Mouse (Mus musculus) cerebellum, adult 2 months (tissue): ENCODE measurements at regions not wholly inside any gene's neighbourhood (a gene's known extent, or its start where the extent isn't known, plus 50 kb on each side); places are given as distances from the start of the nearest gene placed in this dataset.
"Not testable (repeated sequence)": the region's sequence is repeated elsewhere in the genome, so short reads cannot be mapped to it uniquely, and the experiment has no call there.

Source experiments
- DNase-seq, 2 experiments: peaks; one replicate each; pipeline ENCODE4 v3.0.0; 2021
- H3K27ac ChIP-seq: fragments of 200-500 bp; 2 replicates; pipeline ENCODE4 v1.5.1; 2012; ENCODE audit warnings: low read length, control low read depth, inconsistent platforms; ENCODE audit not compliant: insufficient read depth
- H3K27me3 ChIP-seq: fragments of 200-500 bp; 2 replicates; pipeline ENCODE4 v1.6.1; 2012; ENCODE audit warnings: inconsistent platforms, mild to moderate bottlenecking, low read length, moderate library complexity; ENCODE audit not compliant: control insufficient read depth, insufficient read depth
- H3K4me1 ChIP-seq: fragments of 200-500 bp; 2 replicates; pipeline ENCODE4 v1.6.1; 2011; ENCODE audit warnings: low read length; ENCODE audit not compliant: control insufficient read depth, insufficient read depth
- H3K4me3 ChIP-seq: fragments of 200-500 bp; replicated peaks from 2 replicates; pipeline ENCODE3; 2011; ENCODE audit warnings: mild to moderate bottlenecking, low read depth, low read length, control low read depth; ENCODE audit not compliant: insufficient read depth
- CTCF ChIP-seq: fragments of 200-500 bp; IDR thresholded peaks from 2 replicates; pipeline ENCODE4 v1.5.1; 2011; ENCODE audit warnings: low read depth, mild to moderate bottlenecking, control low read depth, low read length, moderate library complexity, borderline replicate concordance; ENCODE audit not compliant: insufficient read depth
- POLR2A ChIP-seq: fragments of 200-500 bp; IDR thresholded peaks from 2 replicates; pipeline ENCODE4 v1.6.1; 2011; ENCODE audit warnings: low read length, control low read depth, borderline replicate concordance; ENCODE audit not compliant: insufficient read depth
- WGBS: fragments of 180-500 bp; shearing (Covaris S2); methylation state at CpG from one replicate; pipeline ENCODE4 v1.1.7; 2018; 5-methylcytosine and 5-hydroxymethylcytosine counted together

GRCm38 (mm10) chr7:138719115-138719514 is 126.8 kb upstream of the Ppp2r2d start:
- no peak for DNase-seq
- H3K4me1 ChIP-seq = no peaks in the 10 kb centered on the region
- no peak overlapping the region for H3K4me3 ChIP-seq
- TF ChIP-seq POLR2A (no peak), CTCF (no peak)
- WGBS = 57% methylated on average over 3 of the region's 3 CpGs
- no peaks in the 10 kb centered on the region for H3K27me3 ChIP-seq
- H3K27ac ChIP-seq = no peak overlapping the region

GRCm38 (mm10) chr7:138714731-138715130 is 131.1 kb upstream of the Ppp2r2d start:
- no peak overlapping the region for H3K4me3 ChIP-seq
- WGBS = 30% methylated on average over 1 of the region's 1 CpGs
- no peak for TF ChIP-seq CTCF
- no peak for TF ChIP-seq POLR2A
- no peak for DNase-seq
- H3K27me3 ChIP-seq = no peaks in the 10 kb centered on the region
- H3K27ac ChIP-seq = no peak overlapping the region
- H3K4me1 ChIP-seq = no peaks in the 10 kb centered on the region

DNA sequence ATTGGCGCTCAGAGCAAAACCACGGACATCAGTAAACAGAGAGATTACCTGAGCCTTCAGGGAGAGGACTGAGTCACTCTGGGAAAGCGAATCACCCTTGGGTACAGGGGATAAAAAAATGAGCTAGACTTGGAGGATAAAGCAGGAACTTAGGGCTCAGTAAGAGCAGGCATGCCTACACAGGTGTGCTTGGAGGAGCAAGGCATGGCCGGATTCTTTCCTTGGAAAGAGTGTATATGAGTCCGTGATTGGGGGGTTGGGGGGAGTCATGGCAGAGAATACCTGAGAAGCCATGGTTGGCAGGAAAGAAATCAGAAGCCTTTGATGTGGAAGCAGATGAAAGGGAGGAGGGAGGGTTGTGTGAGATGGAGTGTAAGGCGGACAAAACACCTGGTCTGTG is 137.5 kb upstream of the Ppp2r2d start:
- TF ChIP-seq POLR2A (no peak), CTCF (no peak)
- no peak overlapping the region for H3K27ac ChIP-seq
- 79% methylated on average over 6 of the region's 6 CpGs for WGBS

DNA sequence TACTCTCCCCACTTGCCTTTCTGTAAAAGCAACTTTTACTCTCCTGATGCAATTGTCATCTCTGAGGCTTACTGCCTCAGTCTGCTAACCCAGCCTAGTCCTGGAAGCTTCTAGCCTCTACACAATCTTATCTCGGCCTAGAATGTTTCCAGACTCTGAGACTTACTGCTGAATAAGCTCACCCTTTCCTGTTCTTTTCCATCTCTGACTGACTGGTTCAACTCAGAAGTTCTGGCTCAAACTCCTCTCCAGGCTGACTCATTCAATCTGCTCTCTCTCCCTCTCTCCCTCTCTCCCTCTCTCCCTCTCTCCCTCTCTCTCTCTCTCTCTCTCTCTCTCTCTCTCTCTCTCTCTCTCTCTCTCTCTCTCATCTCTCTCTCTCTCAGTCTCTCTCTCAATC is 146.3 kb upstream of the Ppp2r2d start:
- DNase-seq, H3K4me1 ChIP-seq, H3K27me3 ChIP-seq, H3K4me3 ChIP-seq, H3K27ac ChIP-seq: not testable (repeated sequence)
- WGBS = 71% methylated on average over 1 of the region's 1 CpGs

More for the DNA sequence above, 137.5 kb upstream of the Ppp2r2d start:
- Histone ChIP-seq H3K27me3 (no peaks in the 10 kb centered on the region), H3K4me1 (no peaks in the 10 kb centered on the region), H3K4me3 (no peak overlapping the region)
- DNase-seq = no peak

DNA sequence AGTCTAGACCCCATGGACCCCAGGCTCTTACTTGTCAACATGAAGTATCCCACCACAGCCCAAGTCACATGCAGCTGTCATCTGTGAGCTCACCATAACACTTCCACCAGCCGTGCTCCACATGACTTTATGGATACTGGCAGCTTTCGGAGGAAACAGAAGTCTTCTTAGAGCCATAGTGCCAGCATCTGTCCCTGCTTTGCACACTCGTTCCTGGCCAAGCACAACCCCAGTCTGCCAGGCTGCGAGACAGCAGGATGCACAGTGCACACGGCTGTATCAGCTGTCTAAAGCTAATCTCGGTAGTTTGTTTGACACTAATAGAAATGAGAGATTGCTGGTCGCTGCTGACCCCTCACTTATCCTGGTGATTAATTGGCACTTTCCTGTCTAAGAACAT is 163.7 kb upstream of the Ppp2r2d start:
- Histone ChIP-seq H3K27ac (no peak overlapping the region), H3K4me1 (no peaks in the 10 kb centered on the region), H3K27me3 (no peaks in the 10 kb centered on the region; the same call in 1 of the 2 replicates), H3K4me3 (no peak overlapping the region)
- DNase-seq = no peak
- TF ChIP-seq CTCF (no peak), POLR2A (no peak)
- 29% methylated on average over 7 of the region's 7 CpGs for WGBS

GRCm38 (mm10) chr7:138680530-138680929 is 165.3 kb upstream of the Ppp2r2d start:
- no peak; the same call in 1 of the 2 replicates for TF ChIP-seq CTCF
- no peak for TF ChIP-seq POLR2A
- DNase-seq = no peak
- 94% methylated on average over 5 of the region's 5 CpGs for WGBS

DNA sequence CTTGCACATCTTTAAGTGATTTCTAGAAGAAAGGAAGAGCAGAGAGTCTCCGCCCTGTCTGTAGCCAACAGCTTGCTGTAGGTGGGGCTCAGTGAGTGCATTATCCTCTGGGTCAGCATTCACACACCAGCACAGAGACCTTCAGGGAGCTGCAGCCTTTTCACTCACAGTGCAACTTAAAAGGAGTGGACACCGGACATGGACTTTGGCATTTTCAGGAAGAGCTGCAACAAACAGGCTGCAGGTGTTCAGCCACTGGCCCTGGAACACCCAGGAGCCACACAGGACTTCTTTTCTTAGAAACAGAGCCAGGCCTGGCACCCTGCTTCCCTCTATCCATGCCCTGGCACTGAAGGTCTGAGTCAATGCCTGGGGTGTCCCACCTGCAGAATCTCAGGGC is 166.3 kb upstream of the Ppp2r2d start:
- Histone ChIP-seq H3K4me3 (no peak overlapping the region), H3K27me3 (no peaks in the 10 kb centered on the region; the same call in 1 of the 2 replicates), H3K4me1 (no peaks in the 10 kb centered on the region), H3K27ac (no peak overlapping the region)
- TF ChIP-seq POLR2A = no peak
- TF ChIP-seq CTCF = no peak
- WGBS = 84% methylated on average over 2 of the region's 2 CpGs
- DNase-seq = no peak

More at GRCm38 (mm10) chr7:138680530-138680929, 165.3 kb upstream of the Ppp2r2d start:
- H3K4me3 ChIP-seq = no peak overlapping the region
- no peaks in the 10 kb centered on the region for H3K4me1 ChIP-seq
- H3K27me3 ChIP-seq = no peaks in the 10 kb centered on the region; the same call in 1 of the 2 replicates
- no peak overlapping the region for H3K27ac ChIP-seq

- no peak overlapping the region for H3K27ac ChIP-seq
- H3K4me1 ChIP-seq = no peaks in the 10 kb centered on the region; the same call in 1 of the 2 replicates
- no peaks in the 10 kb centered on the region; the same call in 1 of the 2 replicates for H3K27me3 ChIP-seq
- no peak for DNase-seq
- H3K4me3 ChIP-seq = no peak overlapping the region
- TF ChIP-seq CTCF (no peak), POLR2A (no peak)
- 38% methylated on average over 1 of the region's 1 CpGs for WGBS
These were observed 172.9 kb upstream of the Ppp2r2d start for GRCm38 (mm10) chr7:138672959-138673358.

DNA sequence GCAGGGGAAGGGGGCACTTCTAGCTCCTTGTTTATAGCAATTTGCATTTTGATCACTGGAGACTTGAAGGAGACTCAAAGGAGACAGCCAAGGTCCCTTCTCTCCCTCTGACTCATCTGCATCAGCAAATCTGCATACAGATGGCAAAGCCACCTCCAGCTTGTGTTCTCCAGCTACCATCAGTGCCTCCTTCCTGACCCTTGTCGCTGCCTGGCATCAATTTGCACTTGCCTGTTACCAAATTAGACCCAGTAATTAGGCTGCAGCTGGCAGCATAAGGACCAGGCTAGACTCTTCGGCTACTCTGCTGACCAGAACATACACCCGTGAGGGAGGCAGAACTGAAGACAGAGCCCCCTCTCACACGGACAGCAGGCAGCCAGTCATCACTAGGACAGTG is 177.5 kb upstream of the Ppp2r2d start:
- WGBS = 29% methylated on average over 4 of the region's 4 CpGs
- Histone ChIP-seq H3K4me1 (no peaks in the 10 kb centered on the region; the same call in 1 of the 2 replicates), H3K27ac (no peak overlapping the region), H3K4me3 (no peak overlapping the region), H3K27me3 (no peaks in the 10 kb centered on the region)
- DNase-seq = no peak
- no peak for TF ChIP-seq CTCF
- no peak for TF ChIP-seq POLR2A
